Mouse (Mus musculus) kidney, adult 8-10 months (tissue): ENCODE results near the gene Adgrb3.
"Not testable (repeated sequence)": the region's sequence is repeated elsewhere in the genome, so short reads cannot be mapped to it uniquely, and the experiment has no call there.

Experiments used
- DNase-seq, 2 experiments: peaks; one replicate each; pipeline ENCODE4 v3.0.0; 2022

Adgrb3 gene

GRCm38 (mm10) chr1:25729844-25730243, 99.7 kb downstream of the Adgrb3 start:
- DNase-seq, result no peak

GRCm38 (mm10) chr1:25711474-25711873, 118.0 kb downstream of the Adgrb3 start:
- no peak for DNase-seq

GRCm38 (mm10) chr1:25706299-25706698, 123.2 kb downstream of the Adgrb3 start:
- DNase-seq, result no peak

- no peak for DNase-seq
Measured at GRCm38 (mm10) chr1:25698702-25699250, 130.7 kb downstream of the Adgrb3 start.

- no peak for DNase-seq
Measured at GRCm38 (mm10) chr1:25697179-25697578, 132.3 kb downstream of the Adgrb3 start.

- no peak for DNase-seq
Measured at GRCm38 (mm10) chr1:25696771-25697170, 132.7 kb downstream of the Adgrb3 start.

- no peak for DNase-seq
Measured at GRCm38 (mm10) chr1:25682118-25682517, 147.4 kb downstream of the Adgrb3 start.

GRCm38 (mm10) chr1:25679656-25680055, 149.9 kb downstream of the Adgrb3 start:
- no peak for DNase-seq

- no peak for DNase-seq
Measured at GRCm38 (mm10) chr1:25652717-25653116, 176.8 kb downstream of the Adgrb3 start.

GRCm38 (mm10) chr1:25644256-25644655, 185.3 kb downstream of the Adgrb3 start:
- DNase-seq, result no peak

GRCm38 (mm10) chr1:25621458-25621857, 208.0 kb downstream of the Adgrb3 start:
- no peak for DNase-seq

GRCm38 (mm10) chr1:25616954-25617353, 212.6 kb downstream of the Adgrb3 start:
- DNase-seq, result no peak

GRCm38 (mm10) chr1:25610776-25611175, 218.7 kb downstream of the Adgrb3 start:
- DNase-seq, result not testable (repeated sequence)

- DNase-seq, result no peak
Measured at GRCm38 (mm10) chr1:25598941-25599340, 230.6 kb downstream of the Adgrb3 start.

GRCm38 (mm10) chr1:25588568-25589118, 240.9 kb downstream of the Adgrb3 start:
- DNase-seq, result no peak

- DNase-seq, result no peak
Measured at GRCm38 (mm10) chr1:25581698-25582097, 247.8 kb downstream of the Adgrb3 start.

GRCm38 (mm10) chr1:25577836-25578235, 251.7 kb downstream of the Adgrb3 start:
- DNase-seq, result peak; percentile 10 to 28

- no peak for DNase-seq
Measured at GRCm38 (mm10) chr1:25576598-25576997, 252.9 kb downstream of the Adgrb3 start.

GRCm38 (mm10) chr1:25568096-25568495, 261.4 kb downstream of the Adgrb3 start:
- no peak for DNase-seq

GRCm38 (mm10) chr1:25546072-25546471, 283.4 kb downstream of the Adgrb3 start:
- no peak for DNase-seq

- no peak for DNase-seq
Measured at GRCm38 (mm10) chr1:25543915-25544314, 285.6 kb downstream of the Adgrb3 start.

GRCm38 (mm10) chr1:25542891-25543290, 286.6 kb downstream of the Adgrb3 start:
- DNase-seq, result no peak

- no peak for DNase-seq
Measured at GRCm38 (mm10) chr1:25526976-25527375, 302.5 kb downstream of the Adgrb3 start.

GRCm38 (mm10) chr1:25510321-25511055, 319.0 kb downstream of the Adgrb3 start:
- DNase-seq, result no peak
